Mouse (Mus musculus): ENCODE data around the gene Vrk1. TPM values are rescaled to one million over a fixed set of nuclear protein-coding genes. Genes with fewer than 3 reads are reported as not detected.

Vrk1 gene
- total and polyA plus RNA-seq, 3 experiments = 87.0 to 144 (median 101) TPM

DNA sequence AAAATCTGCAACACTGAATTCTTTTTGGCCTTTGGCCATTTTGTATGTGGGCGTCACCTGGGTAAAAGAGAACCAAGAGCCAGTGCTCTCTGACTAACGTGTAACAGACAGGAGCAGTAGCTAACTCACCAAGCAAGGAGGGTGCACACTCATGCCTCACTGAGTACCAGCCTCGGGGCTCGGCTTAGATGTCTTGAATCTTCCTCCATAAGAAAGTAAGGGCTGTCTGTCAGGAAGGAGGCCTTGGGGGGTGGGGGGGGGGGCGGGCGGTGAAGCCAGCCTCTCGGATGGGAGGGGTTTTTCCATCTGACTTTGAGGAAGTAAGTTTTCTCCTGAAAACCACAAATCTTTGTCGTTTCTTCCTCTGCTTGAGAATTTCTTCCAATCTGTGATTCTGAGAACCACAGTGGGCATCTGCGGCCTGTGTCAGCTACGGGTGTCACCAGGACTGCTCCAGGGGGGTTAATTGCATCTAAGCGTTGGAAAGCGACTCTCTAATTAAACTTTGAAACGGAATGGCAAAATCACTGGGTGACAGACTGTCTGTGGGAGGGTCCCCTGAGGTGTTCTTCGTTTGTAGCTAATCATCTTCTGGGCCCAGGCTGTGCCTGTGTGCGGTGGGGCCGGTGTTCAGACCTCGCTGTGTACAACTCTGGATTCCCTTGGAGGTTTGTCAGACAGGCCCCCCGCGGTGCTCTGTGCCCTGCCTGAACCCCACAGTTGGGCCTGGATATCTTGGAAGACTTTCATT lies 43.0 kb upstream of the Vrk1 start:
- TF ChIP-seq RCOR1 (IDR thresholded peaks at IDR 0.05; ENCODE audit: low read depth, low read length) (peak; percentile 72), TCF12 (IDR thresholded peaks at IDR 0.05; ENCODE audit: low read depth, low read length) (no peak)
- Histone ChIP-seq H3K9ac (ENCODE audit: control insufficient read depth, low read depth, low read length, poor library complexity, severe bottlenecking) (no peak overlapping the region), H3K4me3 (ENCODE audit: control insufficient read depth in 1 of 2, insufficient read depth in 1 of 2, low read depth in 2 of 2, low read length in 2 of 2) (no peak overlapping the region), H3K4me1 (ENCODE audit: control insufficient read depth in 1 of 2, insufficient read depth in 2 of 2, low read length in 2 of 2) (peaks cover 0 to 2% of the 10 kb centered on the region in 2 experiments; a peak in 1 of 4 replicates), H3K9me3 (replicated peaks; ENCODE audit: insufficient read depth, low read length) (no peaks in the 10 kb centered on the region), H3K36me3 (ENCODE audit: control insufficient read depth in 1 of 2, insufficient read depth in 2 of 2, low read length in 2 of 2) (no peaks in the 10 kb centered on the region; a peak in 1 of 4 replicates), H3K79me2 (ENCODE audit: control insufficient read depth, insufficient read depth, low read length, poor library complexity) (no peaks in the 10 kb centered on the region), H3K27ac (ENCODE audit: control insufficient read depth, low read depth, low read length) (no peak overlapping the region), H3K27me3 (ENCODE audit: control insufficient read depth in 1 of 2, insufficient read depth in 2 of 2, low read length in 2 of 2) (peaks cover 0 to 1% of the 10 kb centered on the region in 2 experiments; a peak in 2 of 4 replicates)
- no peak for DNase-seq (ENCODE audit: low read depth, low spot score)

DNA sequence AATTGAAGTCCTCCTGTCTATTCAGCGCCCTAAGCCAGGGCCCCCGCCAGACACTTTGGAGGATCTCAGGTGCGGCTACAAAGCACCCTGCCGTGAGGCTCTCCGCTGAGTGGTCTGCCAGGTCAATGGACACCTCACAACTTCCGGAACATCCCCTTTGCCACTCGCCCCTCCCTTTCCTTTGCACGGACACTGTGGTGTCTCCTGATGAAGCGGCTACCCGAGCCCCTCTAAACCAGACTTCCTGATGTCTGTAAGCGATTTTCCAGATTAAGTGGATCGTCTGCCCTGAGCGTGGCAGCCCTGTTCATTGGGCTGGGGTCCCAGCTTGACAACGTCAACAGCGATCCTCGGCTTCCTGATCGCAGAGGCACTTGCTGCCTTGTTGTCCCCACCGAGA lies 42.2 kb upstream of the Vrk1 start:
- Histone ChIP-seq H3K36me3 (ENCODE audit: control insufficient read depth in 1 of 2, insufficient read depth in 2 of 2, low read length in 2 of 2) (no peaks in the 10 kb centered on the region; a peak in 1 of 4 replicates), H3K79me2 (ENCODE audit: control insufficient read depth, insufficient read depth, low read length, poor library complexity) (no peaks in the 10 kb centered on the region), H3K4me3 (ENCODE audit: control insufficient read depth in 1 of 2, insufficient read depth in 1 of 2, low read depth in 2 of 2, low read length in 2 of 2) (no peak overlapping the region), H3K27me3 (ENCODE audit: control insufficient read depth in 1 of 2, insufficient read depth in 2 of 2, low read length in 2 of 2) (peaks cover 0 to 2% of the 10 kb centered on the region in 2 experiments; a peak in 2 of 4 replicates), H3K9ac (ENCODE audit: control insufficient read depth, low read depth, low read length, poor library complexity, severe bottlenecking) (no peak overlapping the region), H3K27ac (ENCODE audit: control insufficient read depth, low read depth, low read length) (no peak overlapping the region), H3K9me3 (replicated peaks; ENCODE audit: insufficient read depth, low read length) (no peaks in the 10 kb centered on the region), H3K4me1 (ENCODE audit: control insufficient read depth in 1 of 2, insufficient read depth in 2 of 2, low read length in 2 of 2) (peaks cover 0 to 2% of the 10 kb centered on the region in 2 experiments; a peak in 1 of 4 replicates)
- TF ChIP-seq MAFK (IDR thresholded peaks at IDR 0.05; ENCODE audit: borderline replicate concordance, low read depth, low read length) = no peak
- no peak for TF ChIP-seq CHD2 (IDR thresholded peaks at IDR 0.05; ENCODE audit: low read length)
- no peak for TF ChIP-seq MXI1 (IDR thresholded peaks at IDR 0.05; ENCODE audit: low read depth, low read length)
- TF ChIP-seq MEF2A (IDR thresholded peaks at IDR 0.05; ENCODE audit: extremely low read depth, insufficient replicate concordance, low read depth, low read length, poor library complexity, severe bottlenecking) = no peak
- no peak for TF ChIP-seq MYC (IDR thresholded peaks at IDR 0.05; ENCODE audit: low read depth, low read length)
- TF ChIP-seq USF2 (IDR thresholded peaks at IDR 0.05; ENCODE audit: borderline replicate concordance in 1 of 2, insufficient read depth in 1 of 2, low read depth in 1 of 2, low read length in 2 of 2) = no peak
- TF ChIP-seq TBP (IDR thresholded peaks at IDR 0.05; ENCODE audit: low read depth, low read length) = no peak
- no peak for TF ChIP-seq MAZ (IDR thresholded peaks at IDR 0.05; ENCODE audit: low read depth, low read length)
- DNase-seq (ENCODE audit: low read depth, low spot score) = no peak

GRCm38 (mm10) chr12:105971182-105971581 lies 38.8 kb upstream of the Vrk1 start:
- H3K27ac ChIP-seq (ENCODE audit: control insufficient read depth, low read depth, low read length) = no peak overlapping the region
- DNase-seq (ENCODE audit: low read depth, low spot score) = no peak
- peaks cover 0 to 2% of the 10 kb centered on the region in 2 experiments; a peak in 2 of 4 replicates for H3K27me3 ChIP-seq (ENCODE audit: control insufficient read depth in 1 of 2, insufficient read depth in 2 of 2, low read length in 2 of 2)
- no peak overlapping the region for H3K9ac ChIP-seq (ENCODE audit: control insufficient read depth, low read depth, low read length, poor library complexity, severe bottlenecking)
- H3K36me3 ChIP-seq (ENCODE audit: control insufficient read depth in 1 of 2, insufficient read depth in 2 of 2, low read length in 2 of 2) = no peaks in the 10 kb centered on the region
- TF ChIP-seq USF1 (IDR thresholded peaks at IDR 0.05; ENCODE audit: low read depth, low read length) (no peak), SMC3 (IDR thresholded peaks at IDR 0.05; ENCODE audit: low read depth, low read length) (no peak), MEF2A (IDR thresholded peaks at IDR 0.05; ENCODE audit: extremely low read depth, insufficient replicate concordance, low read depth, low read length, poor library complexity, severe bottlenecking) (no peak), POLR2AphosphoS5 (IDR thresholded peaks at IDR 0.05; ENCODE audit: borderline replicate concordance, low read depth, low read length) (no peak), ZKSCAN1 (IDR thresholded peaks at IDR 0.05; ENCODE audit: low read depth, low read length) (no peak), UBTF (IDR thresholded peaks at IDR 0.05; ENCODE audit: borderline replicate concordance, insufficient read depth, low read depth, low read length) (no peak), E2F4 (IDR thresholded peaks at IDR 0.05; ENCODE audit: borderline replicate concordance, low read depth, low read length) (no peak), ZNF384 (IDR thresholded peaks at IDR 0.05; ENCODE audit: low read depth, low read length) (no peak), ELF1 (IDR thresholded peaks at IDR 0.05; ENCODE audit: low read depth, low read length) (no peak), CTCF (IDR thresholded peaks at IDR 0.05 in 2 of 3, conservative IDR thresholded peaks at IDR 0.05 in 1 of 3; ENCODE audit: control insufficient read depth in 1 of 3, insufficient read depth in 1 of 3, low read depth in 2 of 3, low read length in 3 of 3, poor library complexity in 1 of 3, severe bottlenecking in 1 of 3) (no peak), MAZ (IDR thresholded peaks at IDR 0.05; ENCODE audit: low read depth, low read length) (no peak), SIN3A (IDR thresholded peaks at IDR 0.05; ENCODE audit: low read length) (no peak), EP300 (IDR thresholded peaks at IDR 0.05; ENCODE audit: low read depth in 1 of 2, low read length in 2 of 2) (no peak), GATA1 (IDR thresholded peaks at IDR 0.05; ENCODE audit: low read depth, low read length) (no peak), ZMIZ1 (IDR thresholded peaks at IDR 0.05; ENCODE audit: low read depth, low read length) (no peak), JUND (IDR thresholded peaks at IDR 0.05; ENCODE audit: low read depth, low read length) (no peak)
- H3K4me3 ChIP-seq (ENCODE audit: control insufficient read depth in 1 of 2, insufficient read depth in 1 of 2, low read depth in 2 of 2, low read length in 2 of 2) = no peak overlapping the region
- no peaks in the 10 kb centered on the region for H3K4me1 ChIP-seq (ENCODE audit: control insufficient read depth in 1 of 2, insufficient read depth in 2 of 2, low read length in 2 of 2)
- H3K9me3 ChIP-seq (replicated peaks; ENCODE audit: insufficient read depth, low read length) = no peaks in the 10 kb centered on the region
- no peaks in the 10 kb centered on the region for H3K79me2 ChIP-seq (ENCODE audit: control insufficient read depth, insufficient read depth, low read length, poor library complexity)
